Mouse (Mus musculus): ENCODE measurements around the gene Nudt15.

GRCm38 (mm10) chr14:73588080-73588479 is 40.0 kb upstream of the Nudt15 start:
- TF ChIP-seq CTCF (IDR thresholded peaks at IDR 0.05; ENCODE audit: insufficient read depth, low read depth, low read length) (no peak), POLR2A (IDR thresholded peaks at IDR 0.05; ENCODE audit: insufficient read depth, low read depth, low read length) (no peak)
